Mouse (Mus musculus) hindbrain, embryonic 13.5 days (tissue): Measurements from ENCODE around the gene Ahnak2. TPM values are rescaled to one million over a fixed set of nuclear protein-coding genes. Genes with fewer than 3 reads are reported as not detected.

ENCODE experiments used
- ATAC-seq: fragments of 200-750 bp; cut with Nextera tagmentation; 2 replicates; pipeline ENCODE4 v1.8.0; 2017; ENCODE audit warnings: moderate TSS enrichment; ENCODE audit not compliant: low FRiP score
- H3K27ac ChIP-seq: fragments of 300-500 bp; sonication (generic); 2 replicates; pipeline ENCODE4 v1.5.1; 2015; ENCODE audit warnings: inconsistent platforms, mild to moderate bottlenecking, moderate library complexity
- H3K27me3 ChIP-seq: fragments of 300-500 bp; sonication (generic); 2 replicates; pipeline ENCODE4 v1.6.1; 2015; ENCODE audit warnings: mild to moderate bottlenecking, inconsistent platforms
- H3K36me3 ChIP-seq: fragments of 300-500 bp; sonication (generic); 2 replicates; pipeline ENCODE4 v1.6.1; 2015; ENCODE audit warnings: mild to moderate bottlenecking, inconsistent platforms
- H3K4me1 ChIP-seq: fragments of 300-500 bp; sonication (generic); replicated peaks from 2 replicates; pipeline ENCODE4 v1.6.1; 2015; ENCODE audit warnings: inconsistent platforms
- H3K4me2 ChIP-seq: fragments of 300-500 bp; sonication (generic); 2 replicates; pipeline ENCODE4 v1.6.1; 2015; ENCODE audit warnings: inconsistent platforms, mild to moderate bottlenecking, moderate library complexity
- H3K4me3 ChIP-seq: fragments of 300-500 bp; sonication (generic); 2 replicates; pipeline ENCODE4 v1.5.1; 2015; ENCODE audit warnings: mild to moderate bottlenecking, inconsistent platforms
- H3K9ac ChIP-seq: fragments of 300-500 bp; sonication (generic); 2 replicates; pipeline ENCODE4 v1.6.1; 2015; ENCODE audit warnings: mild to moderate bottlenecking, inconsistent platforms
- H3K9me3 ChIP-seq: fragments of 300-500 bp; sonication (generic); 2 replicates; pipeline ENCODE4 v1.6.1; 2016; ENCODE audit warnings: inconsistent platforms
- WGBS: fragments of 180-500 bp; shearing (Covaris S2); methylation state at CpG from one replicate; pipeline ENCODE4 v1.1.7; 2015; 5-methylcytosine and 5-hydroxymethylcytosine counted together
- polyA plus RNA-seq: library from polyadenylated mRNA; unstranded; fragments of >200 nt; fragmentation: Nextera tagmentation; extraction: Ambion mirVana; gene quantifications from 2 replicates; pipeline ENCODE4 v1.2.1, GENCODE M21; 2015

Gene Ahnak2
- polyA plus RNA-seq, 1 experiment from 2014 or later, result 0.86 TPM

DNA sequence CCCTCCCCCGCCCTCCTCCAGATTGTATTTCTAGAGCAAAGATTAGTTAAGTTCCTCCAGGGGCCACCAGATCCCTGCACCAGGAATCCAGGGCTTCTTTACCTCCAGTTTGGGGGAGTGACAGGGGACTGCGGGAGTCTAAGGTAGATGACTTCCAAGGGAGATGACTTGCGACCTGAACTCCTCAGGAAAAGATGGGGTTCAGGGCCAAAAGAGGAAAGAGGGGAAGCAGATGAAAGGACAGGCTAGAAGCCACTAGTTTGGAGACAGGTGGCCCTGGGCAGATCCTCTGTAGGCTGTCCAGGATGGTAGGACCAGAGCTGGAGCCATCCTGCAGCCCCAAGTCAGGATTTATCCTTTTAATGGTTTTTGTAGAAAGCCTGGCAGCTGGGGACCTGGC lies 460 bp upstream of the Ahnak2 start:
- H3K4me3 ChIP-seq, result peak overlapping the region; percentile 65; the same call in 1 of the 2 replicates
- ATAC-seq, result no peak
- peaks cover 69% of the 10 kb centered on the region for H3K27me3 ChIP-seq

DNA sequence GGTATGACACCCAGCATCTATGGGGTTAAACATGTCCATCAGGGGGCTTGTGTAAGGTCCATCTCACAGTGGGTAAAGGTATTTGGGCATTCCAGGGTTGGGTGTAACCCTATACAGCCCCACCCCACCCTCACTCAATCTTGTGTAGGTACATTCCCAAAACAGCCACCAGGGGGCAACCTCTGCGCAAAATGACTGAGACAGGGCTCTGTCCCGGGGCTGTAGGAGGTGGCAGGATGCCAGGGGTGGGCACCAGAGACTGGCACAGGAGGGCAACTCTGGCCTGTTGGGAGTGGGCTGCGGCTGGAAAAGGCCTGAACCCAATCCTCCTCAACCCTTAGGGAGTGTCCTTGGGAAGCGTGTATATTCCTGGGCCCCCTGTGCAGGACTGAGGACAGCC lies 2.0 kb downstream of the Ahnak2 start:
- H3K9me3 ChIP-seq, result no peaks in the 10 kb centered on the region
- H3K4me3 ChIP-seq, result no peak overlapping the region
- no peaks in the 10 kb centered on the region for H3K36me3 ChIP-seq
- no peak for ATAC-seq
- H3K9ac ChIP-seq, result no peak overlapping the region
- H3K27ac ChIP-seq, result no peak overlapping the region
- WGBS, result 14% methylated on average over 4 of the region's 4 CpGs
- H3K4me2 ChIP-seq, result no peak overlapping the region
- H3K4me1 ChIP-seq, result peaks cover 26% of the 10 kb centered on the region
- H3K27me3 ChIP-seq, result peaks cover 67% of the 10 kb centered on the region

More for the DNA sequence above, 460 bp upstream of the Ahnak2 start:
- H3K9me3 ChIP-seq, result no peaks in the 10 kb centered on the region
- H3K27ac ChIP-seq, result no peak overlapping the region
- no peaks in the 10 kb centered on the region for H3K36me3 ChIP-seq
- peak overlapping the region; percentile 100 for H3K4me2 ChIP-seq
- no peak overlapping the region for H3K9ac ChIP-seq
- 27% methylated on average over 3 of the region's 3 CpGs for whole genome bisulfite sequencing
- H3K4me1 ChIP-seq, result peaks cover 19% of the 10 kb centered on the region

DNA sequence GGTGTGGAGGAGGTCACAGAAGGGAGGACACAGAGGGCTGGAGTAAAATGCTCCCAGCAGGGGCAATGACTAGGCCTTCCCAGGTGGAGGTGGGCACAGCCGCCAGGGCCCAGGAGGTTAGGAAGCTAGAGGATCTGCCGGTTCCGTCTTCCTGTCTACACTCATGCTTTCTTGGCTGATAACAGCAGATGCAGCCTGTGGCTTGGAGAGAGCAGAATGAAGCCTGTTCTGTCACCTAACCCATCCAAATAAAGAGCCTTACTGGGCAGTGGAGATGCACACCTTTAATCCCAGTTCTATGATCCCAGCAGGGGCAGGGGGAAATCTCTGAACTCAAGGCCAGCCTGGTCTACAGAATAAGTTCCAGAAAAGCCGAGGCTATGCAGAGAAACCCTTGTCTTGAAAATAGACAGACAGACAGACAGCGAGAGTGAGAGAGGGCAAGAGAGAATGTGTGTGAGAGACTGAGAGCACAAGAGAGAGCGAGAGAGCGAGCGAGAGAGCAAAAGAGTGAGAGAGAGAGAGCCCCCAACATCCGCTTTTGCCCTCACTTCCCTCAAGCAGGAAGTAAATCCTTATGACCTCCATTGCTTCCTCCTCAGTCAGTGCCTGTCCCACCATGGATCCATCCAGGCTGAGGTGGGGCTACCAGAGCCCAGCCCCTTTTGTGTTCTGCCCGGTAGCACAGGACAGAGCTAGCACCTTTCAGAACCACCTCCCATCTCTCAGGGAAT lies 3.1 kb downstream of the Ahnak2 start:
- no peak overlapping the region for H3K4me3 ChIP-seq
- 85% methylated on average over 10 of the region's 10 CpGs for WGBS
- no peak for ATAC-seq
- no peak overlapping the region for H3K9ac ChIP-seq
- no peak overlapping the region for H3K4me2 ChIP-seq
- peaks cover 32% of the 10 kb centered on the region for H3K4me1 ChIP-seq
- no peak overlapping the region for H3K27ac ChIP-seq
- H3K27me3 ChIP-seq, result peaks cover 64% of the 10 kb centered on the region
- H3K36me3 ChIP-seq, result no peaks in the 10 kb centered on the region
- H3K9me3 ChIP-seq, result no peaks in the 10 kb centered on the region

DNA sequence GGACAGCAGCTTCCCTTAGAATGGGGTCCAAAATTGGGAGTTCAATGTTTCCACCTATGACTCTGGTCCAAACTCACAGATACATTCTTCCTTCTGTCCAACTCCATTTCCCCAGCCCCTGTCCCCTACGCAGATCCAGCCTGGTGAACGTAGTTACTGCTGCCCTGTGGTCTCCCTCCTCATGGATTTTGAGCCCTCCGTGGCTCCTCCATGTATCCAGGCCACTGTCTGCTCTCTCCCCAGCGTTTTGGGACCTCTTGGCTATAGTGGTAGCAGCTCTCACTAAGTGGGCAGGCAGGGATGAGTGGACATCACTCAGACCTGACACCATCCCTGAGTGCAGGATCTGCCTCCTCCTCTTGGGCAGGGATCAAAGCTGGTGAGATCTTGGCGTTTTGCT lies 3.7 kb downstream of the Ahnak2 start:
- Histone ChIP-seq H3K4me2 (no peak overlapping the region), H3K4me1 (peaks cover 33% of the 10 kb centered on the region), H3K36me3 (no peaks in the 10 kb centered on the region), H3K27ac (no peak overlapping the region), H3K9me3 (no peaks in the 10 kb centered on the region), H3K27me3 (peaks cover 58% of the 10 kb centered on the region), H3K9ac (no peak overlapping the region), H3K4me3 (no peak overlapping the region)
- ATAC-seq, result no peak
- WGBS, result 77% methylated on average over 5 of the region's 5 CpGs

DNA sequence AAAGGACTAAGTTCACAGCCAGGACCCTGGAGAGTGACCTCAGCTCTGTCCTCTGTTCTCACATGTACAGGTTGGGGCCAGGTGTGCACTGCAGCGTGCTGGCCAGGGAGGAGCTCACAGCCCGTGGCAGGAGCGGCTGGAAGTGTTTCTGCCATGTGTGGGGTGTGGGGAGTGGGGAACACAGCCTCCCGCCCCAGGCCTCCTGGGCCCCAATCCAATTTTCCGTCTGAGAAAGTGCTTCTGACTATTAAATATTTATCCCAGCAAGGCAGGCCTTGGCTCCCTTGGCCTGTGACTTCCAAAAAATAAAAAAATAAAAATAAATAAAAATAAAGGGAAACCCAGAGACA lies 4.2 kb downstream of the Ahnak2 start:
- no peak overlapping the region for H3K4me2 ChIP-seq
- H3K36me3 ChIP-seq, result no peaks in the 10 kb centered on the region
- no peak overlapping the region for H3K27ac ChIP-seq
- no peak overlapping the region for H3K9ac ChIP-seq
- no peak overlapping the region for H3K4me3 ChIP-seq
- H3K4me1 ChIP-seq, result peaks cover 33% of the 10 kb centered on the region
- H3K27me3 ChIP-seq, result peaks cover 54% of the 10 kb centered on the region
- ATAC-seq, result no peak
- no peaks in the 10 kb centered on the region for H3K9me3 ChIP-seq
- 51% methylated on average over 5 of the region's 5 CpGs for WGBS

DNA sequence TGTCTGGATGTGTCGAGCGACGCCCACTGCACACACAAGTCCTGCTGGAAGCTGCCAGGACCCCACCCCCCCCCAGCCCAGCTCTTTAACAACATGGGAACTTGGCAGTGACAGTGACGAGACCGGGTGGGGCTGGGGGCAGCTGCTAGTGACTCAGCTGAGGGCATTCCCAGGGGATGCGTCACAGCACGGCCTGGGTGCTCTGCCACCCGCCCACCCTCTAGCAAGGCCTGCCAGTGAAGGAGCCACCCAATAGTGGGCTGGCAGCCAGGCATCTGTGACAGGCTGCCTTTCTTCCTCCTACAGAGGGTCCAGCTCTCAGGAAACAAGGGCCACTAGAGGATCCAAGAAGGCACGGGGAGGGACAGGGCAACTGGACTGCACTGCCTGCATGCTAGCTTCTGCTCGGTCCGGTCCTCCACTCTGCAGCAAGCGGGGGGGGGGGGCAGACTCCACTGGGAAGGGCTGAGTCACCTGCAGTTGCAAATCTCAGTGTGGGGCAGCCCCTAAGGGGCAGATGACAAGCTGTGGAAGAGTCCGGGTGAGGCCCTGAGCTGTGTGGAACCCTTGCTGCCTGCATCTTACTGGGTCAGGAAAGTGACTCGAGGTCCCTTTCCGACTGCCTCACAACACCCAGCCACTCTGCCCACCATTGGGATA lies 4.7 kb downstream of the Ahnak2 start:
- Histone ChIP-seq H3K4me1 (peaks cover 33% of the 10 kb centered on the region), H3K4me2 (no peak overlapping the region), H3K9ac (no peak overlapping the region), H3K27me3 (peaks cover 50% of the 10 kb centered on the region), H3K36me3 (no peaks in the 10 kb centered on the region), H3K9me3 (no peaks in the 10 kb centered on the region), H3K27ac (no peak overlapping the region), H3K4me3 (no peak overlapping the region)
- peak; percentile 15; the same call in 1 of the 2 replicates for ATAC-seq
- WGBS, result 60% methylated on average over 15 of the region's 15 CpGs

DNA sequence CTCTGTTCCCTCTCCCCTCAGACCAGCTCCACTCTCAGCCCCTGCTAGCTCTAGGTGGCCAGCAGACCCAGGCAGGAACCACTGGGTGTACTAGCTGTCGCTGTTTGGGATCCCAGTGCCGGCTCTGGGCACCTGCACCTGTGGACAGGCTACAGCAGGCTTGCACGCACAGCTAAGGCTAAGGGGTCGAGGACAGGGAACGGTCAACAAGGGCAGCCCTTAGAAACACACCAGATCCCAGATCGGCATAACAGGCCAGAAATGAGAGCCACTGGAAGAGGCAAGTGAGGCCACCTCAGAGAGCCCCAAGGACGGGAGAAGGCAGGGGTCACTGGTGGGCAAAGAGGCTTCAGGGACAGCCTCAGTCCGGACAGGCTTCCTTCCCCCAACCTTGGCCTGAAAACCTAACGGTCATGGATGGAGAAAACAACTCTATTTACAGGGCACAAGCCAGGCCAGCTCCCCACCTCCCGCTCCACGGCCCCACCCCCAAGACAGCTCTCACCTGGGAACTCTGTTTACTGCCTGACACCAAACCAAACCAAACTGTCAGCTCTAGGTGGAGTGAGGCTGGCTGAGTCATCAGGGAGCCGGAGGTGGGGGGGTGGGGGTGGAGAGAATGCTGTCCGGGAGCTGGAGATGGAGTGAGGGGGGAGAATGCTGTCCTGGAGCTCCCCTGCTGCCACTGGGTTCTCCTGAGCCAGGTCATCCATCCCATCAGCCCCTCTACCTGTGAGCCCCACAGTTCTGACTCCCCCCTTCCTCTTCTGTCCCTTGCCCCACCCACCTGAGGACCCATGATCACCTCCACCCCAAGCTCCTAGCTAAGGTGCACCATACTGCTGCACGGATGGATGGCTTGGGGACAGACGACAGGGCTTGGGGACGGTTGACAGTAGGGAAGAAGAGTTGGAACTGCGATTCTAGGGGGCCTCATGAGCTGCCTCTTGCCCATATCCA lies 5.6 kb downstream of the Ahnak2 start:
- H3K4me3 ChIP-seq, result no peak overlapping the region
- no peak for ATAC-seq
- H3K9ac ChIP-seq, result no peak overlapping the region
- WGBS, result 57% methylated on average over 17 of the region's 17 CpGs
- no peak overlapping the region for H3K4me2 ChIP-seq
- H3K27ac ChIP-seq, result no peak overlapping the region
- peaks cover 28% of the 10 kb centered on the region for H3K4me1 ChIP-seq
- H3K36me3 ChIP-seq, result no peaks in the 10 kb centered on the region
- peaks cover 45% of the 10 kb centered on the region for H3K27me3 ChIP-seq
- no peaks in the 10 kb centered on the region for H3K9me3 ChIP-seq

DNA sequence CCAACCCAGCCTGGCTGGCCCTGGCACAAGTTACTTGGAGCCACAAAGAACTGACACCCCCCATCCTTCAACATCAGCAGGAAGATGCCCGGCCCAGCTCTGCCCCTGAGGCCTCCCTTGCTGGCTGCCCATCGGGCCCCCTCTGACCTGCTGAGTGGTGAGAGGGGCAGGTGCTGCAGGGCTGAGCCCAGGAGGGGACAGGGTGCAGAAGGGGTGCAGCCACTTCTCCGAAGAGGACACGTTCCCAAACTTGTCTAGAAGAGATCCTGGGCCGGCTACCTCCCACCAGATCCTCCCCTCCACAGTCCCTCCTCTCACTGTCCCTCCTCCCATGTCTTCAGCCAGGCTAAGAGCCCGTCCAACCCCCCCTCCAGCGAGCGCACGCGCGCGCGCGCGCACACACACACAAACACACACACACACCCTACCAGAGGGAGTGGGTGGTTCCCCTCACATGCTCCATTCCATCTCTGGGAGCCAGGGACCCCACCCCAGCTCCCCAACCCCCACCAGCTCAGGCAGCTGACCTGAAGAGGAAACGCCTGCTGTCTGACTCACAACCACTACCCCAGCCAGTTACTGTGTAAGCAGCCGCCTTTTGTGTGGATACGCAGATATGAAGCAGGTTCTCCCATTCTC lies 6.9 kb downstream of the Ahnak2 start:
- Histone ChIP-seq H3K27me3 (peaks cover 32% of the 10 kb centered on the region), H3K4me1 (peaks cover 25% of the 10 kb centered on the region), H3K4me3 (no peak overlapping the region), H3K9ac (no peak overlapping the region), H3K4me2 (no peak overlapping the region), H3K27ac (no peak overlapping the region), H3K9me3 (no peaks in the 10 kb centered on the region), H3K36me3 (no peaks in the 10 kb centered on the region)
- no peak for ATAC-seq
- 78% methylated on average over 12 of the region's 18 CpGs for WGBS

DNA sequence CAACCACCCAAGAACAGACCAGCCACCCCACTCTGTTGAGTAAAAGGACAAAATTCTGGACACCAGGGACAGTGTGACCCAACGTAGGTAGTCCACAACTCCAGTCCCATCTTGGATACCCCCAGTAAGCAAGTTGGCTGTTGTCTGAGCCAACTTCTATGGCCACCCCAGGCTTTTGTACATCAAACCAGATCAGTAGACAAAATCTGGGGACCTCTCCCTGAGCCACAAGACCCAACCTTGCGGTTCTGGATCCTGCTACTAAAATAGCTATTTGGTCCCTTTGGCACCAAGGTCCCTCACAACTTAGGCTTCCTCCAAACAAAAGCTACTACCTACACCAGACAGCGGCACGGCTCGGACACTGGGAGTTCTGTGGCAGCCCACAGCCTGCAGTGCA lies 7.5 kb downstream of the Ahnak2 start:
- Histone ChIP-seq H3K9ac (no peak overlapping the region), H3K27ac (no peak overlapping the region), H3K27me3 (peaks cover 27% of the 10 kb centered on the region), H3K4me3 (no peak overlapping the region), H3K4me2 (no peak overlapping the region), H3K36me3 (no peaks in the 10 kb centered on the region), H3K4me1 (peaks cover 25% of the 10 kb centered on the region), H3K9me3 (no peaks in the 10 kb centered on the region)
- no peak for ATAC-seq
- WGBS, result 86% methylated on average over 5 of the region's 5 CpGs

DNA sequence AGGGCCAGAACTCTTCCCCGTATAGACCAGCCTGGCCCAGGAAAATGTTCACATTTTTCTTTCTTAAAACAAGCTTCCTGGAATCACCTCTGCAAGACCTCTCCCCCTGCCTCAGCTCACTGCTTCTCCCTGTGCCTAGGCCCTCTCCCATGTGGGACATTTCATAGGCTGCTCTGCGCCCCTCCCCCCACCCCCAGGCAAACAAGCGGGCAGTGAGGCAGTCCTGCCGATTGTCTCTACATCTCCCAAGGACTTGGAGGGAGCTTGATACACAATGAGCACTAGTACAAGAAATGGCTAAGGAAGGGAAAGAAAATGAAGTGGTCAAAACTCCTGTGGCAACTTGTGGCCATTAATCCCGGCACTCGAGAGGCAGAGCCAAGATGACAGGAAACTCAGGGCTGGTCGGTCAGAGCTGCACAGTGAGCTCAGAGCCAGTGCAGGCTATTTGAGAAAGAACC lies 8.1 kb downstream of the Ahnak2 start:
- H3K4me2 ChIP-seq, result no peak overlapping the region
- H3K27me3 ChIP-seq, result peaks cover 21% of the 10 kb centered on the region
- no peaks in the 10 kb centered on the region for H3K9me3 ChIP-seq
- ATAC-seq, result no peak
- H3K27ac ChIP-seq, result no peak overlapping the region
- H3K36me3 ChIP-seq, result no peaks in the 10 kb centered on the region
- H3K9ac ChIP-seq, result no peak overlapping the region
- no peak overlapping the region for H3K4me3 ChIP-seq
- 38% methylated on average over 7 of the region's 7 CpGs for WGBS
- H3K4me1 ChIP-seq, result peaks cover 25% of the 10 kb centered on the region

DNA sequence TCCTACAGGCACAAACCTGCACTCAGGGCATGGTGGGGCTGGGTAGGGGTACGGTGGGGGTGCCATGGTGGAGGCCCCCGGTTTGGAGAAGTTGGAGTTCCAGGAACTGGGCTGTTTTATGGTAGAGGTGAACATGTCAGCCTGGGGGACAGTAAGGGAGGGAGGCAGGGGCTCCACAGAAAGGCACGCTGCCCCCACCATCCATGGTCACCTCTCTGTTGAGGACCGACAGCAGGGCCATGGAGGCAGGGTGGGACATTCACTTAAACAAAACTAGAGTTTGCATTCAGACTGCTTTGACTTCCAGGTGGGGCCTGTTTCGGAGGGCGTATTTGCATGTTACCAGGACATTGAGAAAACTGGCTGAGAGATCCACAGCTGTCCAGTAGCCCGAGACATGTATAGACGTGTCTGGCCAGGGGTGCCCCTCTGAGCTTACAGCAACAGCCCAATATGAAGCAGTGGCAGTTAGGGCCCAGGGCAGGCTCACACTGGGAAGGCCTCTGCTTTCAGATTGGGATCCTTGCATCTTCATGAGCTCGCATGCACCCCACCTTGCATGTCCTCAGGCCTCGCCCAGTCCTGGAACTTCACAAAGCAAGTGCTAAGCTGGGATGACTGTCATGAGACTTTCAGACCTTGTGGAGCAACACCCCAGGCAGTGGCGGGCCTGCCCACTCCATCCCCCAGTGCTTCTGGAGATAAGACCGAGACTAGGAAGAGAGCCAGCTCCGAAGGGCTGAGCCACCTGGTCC lies 8.7 kb downstream of the Ahnak2 start:
- no peak overlapping the region for H3K27ac ChIP-seq
- H3K9ac ChIP-seq, result no peak overlapping the region
- H3K9me3 ChIP-seq, result no peaks in the 10 kb centered on the region
- 0 out of 2 replicates have a peak, but pooled peaks cover 15% of the 10 kb centered on the region for H3K27me3 ChIP-seq
- H3K4me3 ChIP-seq, result no peak overlapping the region
- H3K4me2 ChIP-seq, result no peak overlapping the region
- 76% methylated on average over 13 of the region's 13 CpGs for WGBS
- H3K36me3 ChIP-seq, result no peaks in the 10 kb centered on the region
- H3K4me1 ChIP-seq, result peaks cover 25% of the 10 kb centered on the region
- ATAC-seq, result no peak
